13 mouse cellular contexts compared by ENCODE assay signal in genomic region chr11:32404708-32405107, GRCm38 (mm10). TPM values are rescaled to one million over a fixed set of nuclear protein-coding genes. Genes with fewer than 3 reads are reported as not detected.
A peak's percentile ranks its signal among the peaks of the same experiment; 100 is the strongest.
DNase-seq lines count a peak whose midpoint lies in the region; ATAC-seq and TF ChIP-seq lines count a peak whose summit lies in the region.
"Had no signal": no experiment of that assay in that cellular context is flagged by ENCODE, and none has a peak within 500 bp of the region (broad histone marks: within the 10 kb centered on the region; RNA-seq: fewer than 3 reads in every experiment).

No protein-coding gene starts in this region.

- no peaks in the 10 kb centered on the region for H3K9me3 ChIP-seq in kidney, embryonic 16.5 days (ENCODE audit: low read length)
- H3K9me3 ChIP-seq in midbrain, embryonic 14.5 days (ENCODE audit: control insufficient read depth, low read length), result no peaks in the 10 kb centered on the region
- H3K9me3 ChIP-seq: limb, embryonic 15.5 days; stomach, embryonic 15.5 days had no signal

- no peak overlapping the region for H3K9ac ChIP-seq in kidney, embryonic 16.5 days (replicated peaks; ENCODE audit: low read length)
- H3K9ac ChIP-seq in midbrain, embryonic 14.5 days (replicated peaks; ENCODE audit: low read length), result no peak overlapping the region
- H3K9ac ChIP-seq: limb, embryonic 15.5 days; stomach, embryonic 15.5 days had no signal

- 62% methylated on average over 3 of the region's 3 CpGs for WGBS in kidney, adult 2 months
- 70% methylated on average over 3 of the region's 3 CpGs for WGBS in kidney, embryonic 16.5 days
- 94% methylated on average over 3 of the region's 3 CpGs for WGBS in midbrain, embryonic 14.5 days

- H3K4me2 ChIP-seq in kidney, embryonic 16.5 days (replicated peaks; ENCODE audit: low read depth, low read length), result no peak overlapping the region
- no peak overlapping the region for H3K4me2 ChIP-seq in midbrain, embryonic 14.5 days (ENCODE audit: low read length)
- H3K4me2 ChIP-seq: limb, embryonic 15.5 days; stomach, embryonic 15.5 days had no signal

- no peaks in the 10 kb centered on the region for H3K4me1 ChIP-seq in kidney, adult 2 months (ENCODE audit: control insufficient read depth, insufficient read depth, low read length)
- peaks cover 9% of the 10 kb centered on the region; the same call in 1 of the 2 replicates for H3K4me1 ChIP-seq in kidney, embryonic 16.5 days (ENCODE audit: insufficient read depth, low read length)
- H3K4me1 ChIP-seq in midbrain, embryonic 14.5 days (ENCODE audit: control insufficient read depth, insufficient read depth, low read length), result 0 out of 2 replicates have a peak, but pooled peaks cover 4% of the 10 kb centered on the region

- TF ChIP-seq POLR2A in kidney, adult 2 months (IDR thresholded peaks at IDR 0.05; ENCODE audit: low read depth, low read length), result no peak

- no peak overlapping the region for H3ac ChIP-seq in C2C12 (ENCODE audit: control insufficient read depth, insufficient read length, low read depth)

- H3K36me3 ChIP-seq in kidney, adult 2 months (ENCODE audit: control insufficient read depth, insufficient read depth, low read length), result no peaks in the 10 kb centered on the region
- peaks cover 13% of the 10 kb centered on the region; the same call in 1 of the 2 replicates for H3K36me3 ChIP-seq in kidney, embryonic 16.5 days (ENCODE audit: insufficient read depth, low read length)
- H3K36me3 ChIP-seq in C2C12 (ENCODE audit: control insufficient read depth, insufficient read depth), result peaks cover 86% of the 10 kb centered on the region
- peaks cover 68% of the 10 kb centered on the region for H3K36me3 ChIP-seq in midbrain, embryonic 14.5 days (ENCODE audit: control insufficient read depth, insufficient read depth, low read length)

- TF ChIP-seq CTCF in kidney, adult 2 months (conservative IDR thresholded peaks at IDR 0.05; ENCODE audit: insufficient read depth, insufficient read length, low read depth, low read length), result no peak
- TF ChIP-seq CTCF in C2C12 (IDR thresholded peaks at IDR 0.05; ENCODE audit: control insufficient read depth, insufficient read depth, insufficient read length), result no peak

- H3K79me2 ChIP-seq in C2C12 (ENCODE audit: control insufficient read depth, insufficient read depth), result no peaks in the 10 kb centered on the region

- no peak overlapping the region for H3K27ac ChIP-seq in kidney, adult 2 months (ENCODE audit: insufficient read depth, low read depth, low read length)
- no peak overlapping the region for H3K27ac ChIP-seq in kidney, embryonic 16.5 days (ENCODE audit: low read length)
- H3K27ac ChIP-seq in midbrain, embryonic 14.5 days (replicated peaks; ENCODE audit: low read depth, low read length), result peak overlapping the region; percentile 38; the same call in 1 of the 2 replicates
- H3K27ac ChIP-seq: limb, embryonic 15.5 days had no signal

- H3K27me3 ChIP-seq in kidney, adult 2 months (replicated peaks; ENCODE audit: control insufficient read depth, insufficient read depth, low read length), result no peaks in the 10 kb centered on the region
- H3K27me3 ChIP-seq in kidney, embryonic 16.5 days (ENCODE audit: insufficient read depth, low read length), result no peaks in the 10 kb centered on the region
- H3K27me3 ChIP-seq in C2C12 (ENCODE audit: control insufficient read depth, insufficient read depth, insufficient read length), result no peaks in the 10 kb centered on the region
- H3K27me3 ChIP-seq in midbrain, embryonic 14.5 days (ENCODE audit: control insufficient read depth, insufficient read depth, low read length), result no peaks in the 10 kb centered on the region
- H3K27me3 ChIP-seq: limb, embryonic 15.5 days; stomach, embryonic 15.5 days had no signal

- peak; percentile 59 for DNase-seq in kidney, adult 2 months
- peak; percentile 82 for DNase-seq in 3T3-L1 (ENCODE audit: low read depth, low spot score)
- no peak for DNase-seq in midbrain, embryonic 14.5 days
- no peak for DNase-seq in gastrocnemius, postnatal 25 days
- DNase-seq in lung, postnatal 10 days, result no peak
- DNase-seq: cerebellum, adult 18-20 months; heart, postnatal 4 days; thymus, postnatal 4 days had no signal

- ATAC-seq in kidney, embryonic 16.5 days (ENCODE audit: low FRiP score, low TSS enrichment), result no peak
- no peak for ATAC-seq in midbrain, embryonic 14.5 days (ENCODE audit: low FRiP score, low TSS enrichment)

- H3K79me3 ChIP-seq in C2C12 (ENCODE audit: low read depth), result no peaks in the 10 kb centered on the region

- H3K4me3 ChIP-seq in kidney, adult 2 months (ENCODE audit: insufficient read depth, low read depth, low read length), result no peak overlapping the region
- H3K4me3 ChIP-seq in kidney, embryonic 16.5 days (ENCODE audit: low read length), result no peak overlapping the region
- no peak overlapping the region for H3K4me3 ChIP-seq in C2C12 (ENCODE audit: insufficient read depth, poor library complexity, severe bottlenecking)
- no peak overlapping the region for H3K4me3 ChIP-seq in midbrain, embryonic 14.5 days (replicated peaks; ENCODE audit: low read depth, low read length)
- H3K4me3 ChIP-seq: limb, embryonic 15.5 days; stomach, embryonic 15.5 days had no signal

TF ChIP-seq in C2C12, 6 proteins besides CTCF, POLR2A, EP300 and RAD21:
- no peak for TF ChIP-seq MYOD1 (IDR thresholded peaks at IDR 0.05; ENCODE audit: control insufficient read depth, insufficient read length, low read depth)
- TF ChIP-seq CEBPB (IDR thresholded peaks at IDR 0.05; ENCODE audit: low read depth), result peak; percentile 72

RNA-seq across cellular contexts. Expression of gene Ubtd2, which starts 50.5 kb away (rescaled TPM):
- 4.6 and 5.4 TPM in 2 replicates for polyA plus RNA-seq in kidney, adult 2 months (2012; rRNA removed)
- 45.1 and 45.6 TPM in 2 replicates for polyA plus RNA-seq in kidney, embryonic 16.5 days (2015; fragmentation: Nextera tagmentation; extraction: Ambion mirVana)
- polyA plus RNA-seq in C2C12 (2012; fragmentation: generic; extraction: Trizol), result 14.3 TPM
- polyA plus RNA-seq in midbrain, embryonic 14.5 days (2014; fragmentation: Nextera tagmentation; extraction: Ambion mirVana), result 57.0 and 63.8 TPM in 2 replicates
- 10 to 100 TPM in 1 of 2 experiments, 1 to 10 TPM in 1; 9.3 to 10.5 TPM for total RNA-seq in gastrocnemius, postnatal 25 days (2021)

RNA-seq across cellular contexts. Expression of gene Sh3pxd2b, which starts 57.1 kb away (rescaled TPM):
- 3.7 TPM in 2 replicates for polyA plus RNA-seq in kidney, adult 2 months (2012; rRNA removed)
- polyA plus RNA-seq in kidney, embryonic 16.5 days (2015; fragmentation: Nextera tagmentation; extraction: Ambion mirVana), result 17.7 and 20.8 TPM in 2 replicates
- polyA plus RNA-seq in C2C12 (2012; fragmentation: generic; extraction: Trizol), result 21.7 TPM
- 22.7 and 25.4 TPM in 2 replicates for polyA plus RNA-seq in midbrain, embryonic 14.5 days (2014; fragmentation: Nextera tagmentation; extraction: Ambion mirVana)
- total RNA-seq in gastrocnemius, postnatal 25 days (2021), result 1 to 10 TPM; 4.4 to 7.1 TPM
- total RNA-seq: monocyte, adult 5-6 weeks had no signal

Comparison
In these comparisons a context has a peak if more than half of its experiments do, and no peak if none do; other contexts are left out.
1. DNase-seq: peak in kidney, adult 2 months (single experiment) and 3T3-L1 (single experiment); none in midbrain, embryonic 14.5 days (single experiment), gastrocnemius, postnatal 25 days (single experiment) and lung, postnatal 10 days (single experiment).